Mouse (Mus musculus): Measurements from ENCODE around the gene Pdzd2.

GRCm38 (mm10) chr15:12614944-12615878 is 124.5 kb downstream of the Pdzd2 start:
- TF ChIP-seq POLR2A (IDR thresholded peaks at IDR 0.05; ENCODE audit: borderline replicate concordance, extremely low read depth, low read depth, low read length) (no peak), CTCF (IDR thresholded peaks at IDR 0.05; ENCODE audit: insufficient read depth, low read length) (no peak)

Data from lung, adult 2 months (tissue).